ENCODE assay signal across 21 mouse cellular contexts in genomic region chr1:73805156-73805555, GRCm38 (mm10).
A peak's percentile ranks its signal among the peaks of the same experiment; 100 is the strongest.
DNase-seq lines count a peak whose midpoint lies in the region; ATAC-seq lines count a peak whose summit lies in the region.
"Had no signal": no experiment of that assay in that cellular context is flagged by ENCODE, and none has a peak within 500 bp of the region (broad histone marks: within the 10 kb centered on the region; RNA-seq: fewer than 3 reads in every experiment).

No protein-coding gene starts in this region.

- no peak overlapping the region for H3K4me2 ChIP-seq in heart, embryonic 11.5 days
- H3K4me2 ChIP-seq in intestine, embryonic 15.5 days (replicated peaks), result no peak overlapping the region
- H3K4me2 ChIP-seq: embryonic facial prominence, embryonic 12.5 days; heart, embryonic 15.5 days; lung, embryonic 14.5 days; midbrain, embryonic 13.5 days; stomach, embryonic 15.5 days had no signal

- no peaks in the 10 kb centered on the region for H3K36me3 ChIP-seq in heart, embryonic 11.5 days (ENCODE audit: control insufficient read depth, insufficient read depth, low read length)
- H3K36me3 ChIP-seq in intestine, embryonic 15.5 days, result no peaks in the 10 kb centered on the region
- H3K36me3 ChIP-seq: embryonic facial prominence, embryonic 12.5 days; forebrain, embryonic 10.5 days; heart, embryonic 15.5 days; midbrain, embryonic 13.5 days; stomach, embryonic 15.5 days had no signal

- H3K27ac ChIP-seq in heart, embryonic 11.5 days (ENCODE audit: low read depth, low read length), result no peak overlapping the region
- no peak overlapping the region for H3K27ac ChIP-seq in intestine, embryonic 15.5 days
- H3K27ac ChIP-seq: embryonic facial prominence, embryonic 12.5 days; forebrain, embryonic 10.5 days; heart, embryonic 15.5 days; layer of hippocampus, adult 2 months; midbrain, embryonic 13.5 days; stomach, embryonic 15.5 days had no signal

- no peak for ATAC-seq in heart, embryonic 11.5 days (replicated peaks; ENCODE audit: insufficient number of reproducible peaks, low FRiP score, low TSS enrichment)
- no peak for ATAC-seq in intestine, embryonic 15.5 days
- ATAC-seq in erythroid progenitor cell, adult 5-6 weeks (replicated peaks; ENCODE audit: low FRiP score, poor library complexity, severe bottlenecking), result no peak
- ATAC-seq: midbrain, embryonic 13.5 days; Patski had no signal

- intact Hi-C loops in heart, postnatal 36 days (cut with DNase I), result no loop called here

- no peaks in the 10 kb centered on the region for H3K27me3 ChIP-seq in heart, embryonic 11.5 days (ENCODE audit: control insufficient read depth, insufficient read depth, low read length)
- H3K27me3 ChIP-seq in intestine, embryonic 15.5 days (replicated peaks), result no peaks in the 10 kb centered on the region
- H3K27me3 ChIP-seq: embryonic facial prominence, embryonic 12.5 days; heart, embryonic 15.5 days; midbrain, embryonic 13.5 days; stomach, embryonic 15.5 days had no signal

- H3K9ac ChIP-seq in heart, embryonic 11.5 days (ENCODE audit: low read depth, low read length), result no peak overlapping the region
- H3K9ac ChIP-seq in intestine, embryonic 15.5 days, result no peak overlapping the region
- H3K9ac ChIP-seq: embryonic facial prominence, embryonic 12.5 days; heart, embryonic 15.5 days; lung, embryonic 14.5 days; midbrain, embryonic 13.5 days; stomach, embryonic 15.5 days had no signal

- no peak overlapping the region for H3K4me3 ChIP-seq in heart, embryonic 11.5 days (ENCODE audit: low read depth, low read length)
- no peak overlapping the region for H3K4me3 ChIP-seq in intestine, embryonic 15.5 days (replicated peaks)
- H3K4me3 ChIP-seq: embryonic facial prominence, embryonic 12.5 days; forebrain, embryonic 10.5 days; heart, embryonic 15.5 days; layer of hippocampus, adult 2 months; midbrain, embryonic 13.5 days; myocyte; stomach, embryonic 15.5 days had no signal

- no peaks in the 10 kb centered on the region for H3K4me1 ChIP-seq in heart, embryonic 11.5 days (ENCODE audit: control insufficient read depth, insufficient read depth, low read length)
- H3K4me1 ChIP-seq in intestine, embryonic 15.5 days (replicated peaks), result no peaks in the 10 kb centered on the region
- H3K4me1 ChIP-seq: embryonic facial prominence, embryonic 12.5 days; forebrain, embryonic 10.5 days; heart, embryonic 15.5 days; midbrain, embryonic 13.5 days; stomach, embryonic 15.5 days had no signal

- H3K9me3 ChIP-seq in heart, embryonic 11.5 days (replicated peaks; ENCODE audit: control insufficient read depth, low read length), result no peaks in the 10 kb centered on the region
- no peaks in the 10 kb centered on the region for H3K9me3 ChIP-seq in intestine, embryonic 15.5 days
- H3K9me3 ChIP-seq: embryonic facial prominence, embryonic 12.5 days; forebrain, embryonic 10.5 days; heart, embryonic 15.5 days; stomach, embryonic 15.5 days had no signal

- 70% methylated on average over 9 of the region's 9 CpGs for WGBS in heart, embryonic 11.5 days (ENCODE audit: insufficient replicate concordance)
- WGBS in intestine, embryonic 15.5 days, result 87% methylated on average over 9 of the region's 9 CpGs

- DNase-seq in heart, adult 11 months, result peak; percentile 98
- DNase-seq in gastrocnemius, adult 8-10 months (ENCODE audit: low spot score in 2 of 2), result peak; percentile 8 to 13
- DNase-seq in heart, postnatal 36 days, result peak; percentile 55 to 60
- DNase-seq in lung, postnatal 25 days (ENCODE audit: low spot score), result peak; percentile 63
- no peak for DNase-seq in right cerebral cortex, adult 18-20 months
- DNase-seq: cerebellum, adult 11 months; liver; lung, embryonic 14.5 days; retina, postnatal 1 day; thymus, postnatal 14 days had no signal
